Mouse (Mus musculus): Measurements from ENCODE around the gene Gm5483. TPM values are rescaled to one million over a fixed set of nuclear protein-coding genes. Genes with fewer than 3 reads are reported as not detected.

Gm5483 gene
- polyA plus RNA-seq, 1 experiment from 2014 or later = not detected

Other genes starting within 250 kb of the Gm5483 start
- 2.1 and 2.5 TPM in 2 replicates for gene Parp9, start 245.7 kb upstream of the Gm5483 start, polyA plus RNA-seq (2016; fragmentation: Nextera tagmentation; extraction: Ambion mirVana)
- gene Dtx3l, start 245.1 kb upstream of the Gm5483 start, polyA plus RNA-seq (2016; fragmentation: Nextera tagmentation; extraction: Ambion mirVana) = 2.3 and 2.8 TPM in 2 replicates
- gene Kpna1, start 205.5 kb upstream of the Gm5483 start, polyA plus RNA-seq (2016; fragmentation: Nextera tagmentation; extraction: Ambion mirVana) = 66.8 and 69.4 TPM in 2 replicates
- 7.8 and 8.7 TPM in 2 replicates for gene Wdr5b, start 143.0 kb upstream of the Gm5483 start, polyA plus RNA-seq (2016; fragmentation: Nextera tagmentation; extraction: Ambion mirVana)
- 351 and 357 TPM in 2 replicates for gene Fam162a, start 112.6 kb upstream of the Gm5483 start, polyA plus RNA-seq (2016; fragmentation: Nextera tagmentation; extraction: Ambion mirVana)
- 92.9 and 106 TPM in 2 replicates for gene Ccdc58, start 112.5 kb upstream of the Gm5483 start, polyA plus RNA-seq (2016; fragmentation: Nextera tagmentation; extraction: Ambion mirVana)
- 0.06 and 0.09 TPM in 2 replicates for gene Csta1, start 53.0 kb upstream of the Gm5483 start, polyA plus RNA-seq (2016; fragmentation: Nextera tagmentation; extraction: Ambion mirVana)
- not detected in 2 replicates for gene Stfa2l1, start 27.4 kb upstream of the Gm5483 start, polyA plus RNA-seq (2016; fragmentation: Nextera tagmentation; extraction: Ambion mirVana)
- gene Gm5416, start 26.2 kb downstream of the Gm5483 start, polyA plus RNA-seq (2016; fragmentation: Nextera tagmentation; extraction: Ambion mirVana) = not detected in 2 replicates
- gene 2010005H15Rik, start 37.3 kb downstream of the Gm5483 start, polyA plus RNA-seq (2016; fragmentation: Nextera tagmentation; extraction: Ambion mirVana) = not detected in 2 replicates
- gene Stfa1, start 92.7 kb downstream of the Gm5483 start, polyA plus RNA-seq (2016; fragmentation: Nextera tagmentation; extraction: Ambion mirVana) = 0.34 and 0.47 TPM in 2 replicates
- not detected in 2 replicates for gene BC117090, start 150.1 kb downstream of the Gm5483 start, polyA plus RNA-seq (2016; fragmentation: Nextera tagmentation; extraction: Ambion mirVana)
- gene BC100530, start 183.5 kb downstream of the Gm5483 start, polyA plus RNA-seq (2016; fragmentation: Nextera tagmentation; extraction: Ambion mirVana) = 0.39 TPM in 1 of 2 replicates, not detected in the other
- gene Stfa2, start 224.2 kb downstream of the Gm5483 start, polyA plus RNA-seq (2016; fragmentation: Nextera tagmentation; extraction: Ambion mirVana) = not detected in 2 replicates